Mouse (Mus musculus): ENCODE data around the gene Fchsd2. TPM values are rescaled to one million over a fixed set of nuclear protein-coding genes. Genes with fewer than 3 reads are reported as not detected.
A peak's percentile ranks its signal among the peaks of the same experiment; 100 is the strongest.

Gene Fchsd2
- polyA plus RNA-seq, 1 experiment: 1.8 TPM

DNA sequence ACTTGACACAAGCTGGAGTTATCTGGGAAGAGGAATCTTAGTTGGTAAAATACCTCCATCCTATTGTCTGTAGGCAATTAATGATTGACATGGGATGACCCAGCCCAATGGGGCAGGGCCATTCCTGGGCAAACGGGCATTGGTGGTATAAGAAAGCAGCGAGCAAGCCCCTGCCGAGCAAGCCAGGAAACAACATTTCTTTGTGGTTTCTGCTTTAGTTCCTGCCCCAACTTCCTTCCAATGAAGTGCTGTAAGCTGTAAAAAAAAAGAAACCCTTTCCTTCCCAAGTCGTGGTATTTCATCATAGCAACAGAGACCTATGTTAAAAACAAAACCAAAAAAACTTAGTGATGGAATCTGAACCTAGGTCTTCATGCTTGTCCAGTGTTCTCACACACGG, 32.2 kb upstream of the Fchsd2 start:
- H3K27me3 ChIP-seq (replicated peaks): no peaks in the 10 kb centered on the region
- peak overlapping the region; percentile 88 for H3K4me3 ChIP-seq (replicated peaks)
- no peaks in the 10 kb centered on the region for H3K9me3 ChIP-seq
- no peaks in the 10 kb centered on the region for H3K36me3 ChIP-seq (replicated peaks; ENCODE audit: low read length)
- TF ChIP-seq FLI1 (IDR thresholded peaks at IDR 0.05; ENCODE audit: low read length): no peak
- TF ChIP-seq GATA1 (IDR thresholded peaks at IDR 0.05; ENCODE audit: borderline replicate concordance, low read length): no peak
- H3K4me1 ChIP-seq: peaks cover 58% of the 10 kb centered on the region

DNA sequence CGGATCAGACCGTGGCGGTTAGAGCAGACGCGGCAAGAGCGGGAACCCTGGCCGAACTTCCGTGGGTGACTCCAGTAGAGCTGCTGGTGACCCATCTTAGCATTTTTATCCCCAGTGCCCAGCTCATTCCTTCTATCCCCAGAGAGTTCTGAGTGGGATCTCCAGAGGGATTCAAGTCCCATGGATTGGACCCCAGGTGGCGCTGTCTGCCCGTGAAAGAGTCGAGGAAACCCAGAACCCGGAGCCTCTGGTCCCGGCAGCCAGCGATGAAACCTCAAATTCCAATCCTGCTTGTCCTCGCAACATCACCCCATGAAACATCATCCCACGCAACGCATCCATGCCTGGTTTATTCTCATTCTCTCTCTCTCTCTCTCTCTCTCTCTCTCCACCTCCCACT, 31.3 kb upstream of the Fchsd2 start:
- Histone ChIP-seq H3K4me3 (replicated peaks) (peak overlapping the region; percentile 87), H3K4me1 (peaks cover 66% of the 10 kb centered on the region), H3K36me3 (replicated peaks; ENCODE audit: low read length) (no peaks in the 10 kb centered on the region), H3K9me3 (no peaks in the 10 kb centered on the region), H3K27me3 (replicated peaks) (no peaks in the 10 kb centered on the region)
- TF ChIP-seq GATA1 (IDR thresholded peaks at IDR 0.05; ENCODE audit: borderline replicate concordance, low read length) (no peak), FLI1 (IDR thresholded peaks at IDR 0.05; ENCODE audit: low read length) (no peak)

DNA sequence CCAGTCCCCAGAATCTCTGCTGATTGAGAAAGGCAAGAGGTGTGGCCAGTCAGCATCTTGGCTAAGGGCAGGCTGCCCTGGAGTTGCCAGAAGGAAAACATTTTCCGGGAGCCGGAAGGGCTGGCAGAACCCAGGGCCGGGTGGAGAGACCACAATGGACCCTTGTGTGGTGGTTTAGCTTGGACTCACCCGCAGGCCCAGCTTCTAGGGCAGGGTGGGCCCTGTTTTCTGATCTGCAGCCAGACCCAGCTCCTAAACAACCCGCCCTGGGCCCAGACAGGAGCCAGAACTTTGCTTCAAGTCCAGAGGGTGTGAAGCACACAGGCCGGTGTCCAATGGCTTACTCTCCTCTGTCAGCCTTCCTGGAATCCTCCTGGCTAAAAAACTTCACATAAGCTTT, 30.4 kb upstream of the Fchsd2 start:
- no peaks in the 10 kb centered on the region for H3K9me3 ChIP-seq
- TF ChIP-seq GATA1 (IDR thresholded peaks at IDR 0.05; ENCODE audit: borderline replicate concordance, low read length): no peak
- no peak for TF ChIP-seq FLI1 (IDR thresholded peaks at IDR 0.05; ENCODE audit: low read length)

DNA sequence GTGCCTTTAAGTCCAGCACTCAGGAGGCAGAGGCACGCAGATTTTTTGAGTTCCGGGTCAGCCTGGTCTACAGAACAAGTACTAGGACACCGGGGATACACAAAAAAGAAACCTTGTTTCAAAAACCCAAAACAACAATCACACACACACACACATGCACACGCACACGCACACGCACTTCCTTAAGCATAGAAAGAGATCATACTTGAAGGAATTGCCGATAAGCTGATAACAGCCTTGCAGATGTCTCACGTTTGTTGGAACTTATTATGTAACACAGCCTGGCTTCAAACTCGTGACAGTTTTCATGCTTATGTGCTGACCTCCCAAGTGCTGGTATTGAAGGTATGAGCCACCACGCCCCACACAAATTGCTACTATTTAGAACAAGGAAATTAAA, 29.1 kb upstream of the Fchsd2 start:
- no peak for TF ChIP-seq FLI1 (IDR thresholded peaks at IDR 0.05; ENCODE audit: low read length)
- H3K4me1 ChIP-seq: peaks cover 71% of the 10 kb centered on the region
- no peak overlapping the region for H3K4me3 ChIP-seq (replicated peaks)
- H3K36me3 ChIP-seq (replicated peaks; ENCODE audit: low read length): peaks cover 2% of the 10 kb centered on the region
- no peaks in the 10 kb centered on the region for H3K27me3 ChIP-seq (replicated peaks)
- H3K9me3 ChIP-seq: peaks cover 2% of the 10 kb centered on the region

More for the DNA sequence above, 30.4 kb upstream of the Fchsd2 start:
- H3K36me3 ChIP-seq (replicated peaks; ENCODE audit: low read length): no peaks in the 10 kb centered on the region
- no peak overlapping the region for H3K4me3 ChIP-seq (replicated peaks)
- H3K4me1 ChIP-seq: peaks cover 71% of the 10 kb centered on the region
- no peaks in the 10 kb centered on the region for H3K27me3 ChIP-seq (replicated peaks)

DNA sequence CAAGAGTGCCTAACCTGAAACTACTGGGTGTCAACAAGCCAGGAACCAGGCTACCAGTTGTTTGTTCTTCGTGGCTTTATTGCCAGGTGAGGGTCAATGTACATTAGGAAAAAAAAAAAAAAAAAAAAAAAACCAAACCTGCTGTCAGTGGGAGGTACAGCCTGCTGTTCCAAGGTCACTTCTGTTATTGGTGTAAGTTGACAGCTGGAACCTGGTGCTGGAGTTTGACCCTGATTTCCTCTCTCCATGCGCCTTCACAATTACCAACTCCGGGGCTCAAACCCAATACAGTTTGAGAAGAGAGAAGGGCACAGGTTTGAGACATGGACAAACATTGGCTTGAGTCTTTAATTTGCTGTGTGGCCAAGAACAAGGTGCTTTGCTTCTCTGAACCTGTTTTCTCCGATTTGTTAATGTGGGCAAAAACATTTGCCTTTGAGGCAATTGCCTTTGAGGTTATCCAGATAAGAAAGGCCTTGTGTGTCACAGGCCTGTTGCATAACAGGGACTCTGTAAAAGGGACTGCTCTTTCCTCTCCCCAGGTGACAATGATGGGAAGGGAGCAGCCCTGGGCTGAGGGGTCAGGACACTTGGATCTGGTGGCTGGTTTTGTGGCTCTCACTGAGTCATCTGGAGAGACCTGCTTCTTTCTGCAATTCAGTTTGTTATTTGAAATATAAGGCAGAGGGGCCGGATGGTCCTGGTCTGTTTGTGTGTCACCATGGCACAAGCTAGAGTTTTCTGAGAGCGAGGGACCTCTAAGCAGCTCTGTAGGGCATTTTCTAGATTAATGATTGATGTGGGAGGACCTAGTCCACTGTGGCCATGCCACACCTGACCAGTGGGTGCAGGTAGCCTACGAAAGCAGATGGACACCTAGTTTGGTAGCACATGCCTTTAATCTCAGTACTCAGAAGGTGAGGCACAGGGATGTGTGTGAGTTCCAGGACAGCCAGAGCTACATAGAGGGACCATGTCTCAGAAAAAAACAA, 27.7 kb upstream of the Fchsd2 start:
- H3K36me3 ChIP-seq (replicated peaks; ENCODE audit: low read length): peaks cover 6% of the 10 kb centered on the region
- H3K4me3 ChIP-seq (replicated peaks): no peak overlapping the region
- peaks cover 6% of the 10 kb centered on the region for H3K9me3 ChIP-seq
- TF ChIP-seq FLI1 (IDR thresholded peaks at IDR 0.05; ENCODE audit: low read length): no peak
- no peak for TF ChIP-seq GATA1 (IDR thresholded peaks at IDR 0.05; ENCODE audit: borderline replicate concordance, low read length)
- no peaks in the 10 kb centered on the region for H3K27me3 ChIP-seq (replicated peaks)
- H3K4me1 ChIP-seq: peaks cover 81% of the 10 kb centered on the region

GRCm38 (mm10) chr7:101066009-101066408, 26.7 kb upstream of the Fchsd2 start:
- H3K9me3 ChIP-seq: peaks cover 6% of the 10 kb centered on the region
- no peak for TF ChIP-seq FLI1 (IDR thresholded peaks at IDR 0.05; ENCODE audit: low read length)
- TF ChIP-seq GATA1 (IDR thresholded peaks at IDR 0.05; ENCODE audit: borderline replicate concordance, low read length): no peak
- peaks cover 81% of the 10 kb centered on the region for H3K4me1 ChIP-seq
- no peaks in the 10 kb centered on the region for H3K27me3 ChIP-seq (replicated peaks)
- H3K36me3 ChIP-seq (replicated peaks; ENCODE audit: low read length): peaks cover 6% of the 10 kb centered on the region
- H3K4me3 ChIP-seq (replicated peaks): no peak overlapping the region

DNA sequence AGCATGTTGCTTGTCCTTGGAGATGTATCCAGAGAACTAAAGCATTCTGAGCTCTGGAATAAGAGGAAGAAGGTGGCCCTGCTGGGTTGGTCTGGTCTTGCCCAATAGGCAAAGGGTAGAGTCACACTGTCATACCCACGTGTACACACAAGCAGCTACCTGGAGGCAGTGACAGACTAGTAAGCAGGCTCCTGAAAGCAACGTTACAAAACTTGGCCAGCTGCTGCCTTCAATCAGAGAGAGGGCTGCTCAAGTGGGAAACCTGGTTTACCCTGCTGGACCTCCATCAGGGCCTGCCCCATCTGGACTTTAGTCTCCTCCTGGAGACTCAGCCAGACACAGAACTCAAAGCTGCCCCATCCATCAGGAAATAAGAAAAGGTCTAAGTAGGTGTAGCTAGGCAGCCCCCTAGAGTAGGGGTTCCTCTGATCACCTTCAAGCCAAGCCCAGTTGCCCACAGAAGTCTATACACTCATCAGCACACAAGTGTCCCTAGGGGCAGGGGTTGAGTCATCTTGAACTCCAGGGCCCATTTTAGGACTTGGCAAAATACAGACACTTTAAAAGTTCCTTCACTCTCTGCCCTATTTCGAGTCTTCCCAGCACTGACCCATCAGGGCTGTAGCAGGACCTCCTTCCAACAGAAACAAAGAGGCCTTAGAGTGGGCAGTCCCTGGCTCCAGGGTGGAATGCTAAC, 25.9 kb upstream of the Fchsd2 start:
- peaks cover 6% of the 10 kb centered on the region for H3K9me3 ChIP-seq
- no peaks in the 10 kb centered on the region for H3K27me3 ChIP-seq (replicated peaks)
- no peak for TF ChIP-seq FLI1 (IDR thresholded peaks at IDR 0.05; ENCODE audit: low read length)
- TF ChIP-seq GATA1 (IDR thresholded peaks at IDR 0.05; ENCODE audit: borderline replicate concordance, low read length): no peak
- peaks cover 6% of the 10 kb centered on the region for H3K36me3 ChIP-seq (replicated peaks; ENCODE audit: low read length)
- peaks cover 81% of the 10 kb centered on the region for H3K4me1 ChIP-seq
- no peak overlapping the region for H3K4me3 ChIP-seq (replicated peaks)

- Histone ChIP-seq H3K27me3 (replicated peaks) (no peaks in the 10 kb centered on the region), H3K4me3 (replicated peaks) (no peak overlapping the region), H3K9me3 (peaks cover 6% of the 10 kb centered on the region), H3K36me3 (replicated peaks; ENCODE audit: low read length) (peaks cover 6% of the 10 kb centered on the region), H3K4me1 (peaks cover 81% of the 10 kb centered on the region)
- TF ChIP-seq GATA1 (IDR thresholded peaks at IDR 0.05; ENCODE audit: borderline replicate concordance, low read length) (no peak), FLI1 (IDR thresholded peaks at IDR 0.05; ENCODE audit: low read length) (no peak)
Measured at GRCm38 (mm10) chr7:101067521-101067920, 25.1 kb upstream of the Fchsd2 start.

- Histone ChIP-seq H3K9me3 (peaks cover 6% of the 10 kb centered on the region), H3K4me3 (replicated peaks) (no peak overlapping the region), H3K27me3 (replicated peaks) (no peaks in the 10 kb centered on the region), H3K36me3 (replicated peaks; ENCODE audit: low read length) (peaks cover 6% of the 10 kb centered on the region), H3K4me1 (peaks cover 82% of the 10 kb centered on the region)
- TF ChIP-seq FLI1 (IDR thresholded peaks at IDR 0.05; ENCODE audit: low read length) (no peak), GATA1 (IDR thresholded peaks at IDR 0.05; ENCODE audit: borderline replicate concordance, low read length) (no peak)
Measured at GRCm38 (mm10) chr7:101069271-101069670, 23.4 kb upstream of the Fchsd2 start.

- Histone ChIP-seq H3K4me3 (replicated peaks) (no peak overlapping the region), H3K36me3 (replicated peaks; ENCODE audit: low read length) (peaks cover 6% of the 10 kb centered on the region), H3K9me3 (peaks cover 6% of the 10 kb centered on the region), H3K4me1 (peaks cover 86% of the 10 kb centered on the region), H3K27me3 (replicated peaks) (no peaks in the 10 kb centered on the region)
- no peak for TF ChIP-seq FLI1 (IDR thresholded peaks at IDR 0.05; ENCODE audit: low read length)
- TF ChIP-seq GATA1 (IDR thresholded peaks at IDR 0.05; ENCODE audit: borderline replicate concordance, low read length): no peak
Measured at GRCm38 (mm10) chr7:101070406-101070805, 22.3 kb upstream of the Fchsd2 start.
